Mouse (Mus musculus): ENCODE results near the gene Slc12a9.

- no peak for TF ChIP-seq ZC3H11A (IDR thresholded peaks at IDR 0.05; ENCODE audit: borderline replicate concordance, low read depth, low read length)
- peak; percentile 58; the same call in 1 of the 2 replicates for TF ChIP-seq ZNF384 (IDR thresholded peaks at IDR 0.05; ENCODE audit: low read depth, low read length)
- TF ChIP-seq MAFK (IDR thresholded peaks at IDR 0.05; ENCODE audit: insufficient read depth, low read depth, low read length), result no peak
- TF ChIP-seq CHD2 (IDR thresholded peaks at IDR 0.05; ENCODE audit: low read depth, low read length), result no peak
These were observed 13.0 kb upstream of the Slc12a9 start for GRCm38 (mm10) chr5:137346388-137346787.

All from ES-E14 (cell line).